Mouse (Mus musculus): ENCODE measurements at regions not wholly inside any gene's neighbourhood (a gene's known extent, or its start where the extent isn't known, plus 50 kb on each side); places are given as distances from the start of the nearest gene placed in this dataset.

DNA sequence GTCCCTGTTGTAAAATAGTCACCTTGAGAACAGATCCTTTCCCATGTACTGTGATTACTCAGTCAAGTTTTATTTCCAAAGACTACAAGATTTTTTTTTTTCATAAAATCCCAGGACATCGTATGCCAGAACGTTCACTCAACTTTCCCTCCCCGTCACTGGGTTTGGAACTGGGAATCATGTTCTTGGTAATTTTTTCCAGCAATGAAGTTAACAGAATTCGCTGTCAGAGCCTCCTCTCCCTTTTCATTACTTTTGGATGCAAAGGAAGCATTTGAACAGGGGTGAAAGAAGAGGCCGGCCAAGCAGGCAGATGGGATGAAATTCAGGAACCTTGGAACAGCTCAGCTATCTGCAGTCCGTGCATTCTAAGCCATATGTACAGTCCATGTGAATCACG is 589.7 kb upstream of the Clint1 start:
- WGBS, result 87% methylated on average over 7 of the region's 7 CpGs
- Histone ChIP-seq H3K4me1 (ENCODE audit: control insufficient read depth, insufficient read depth, low read length) (no peaks in the 10 kb centered on the region), H3K4me3 (ENCODE audit: low read depth, low read length) (no peak overlapping the region), H3K27ac (ENCODE audit: low read depth, low read length) (no peak overlapping the region), H3K4me2 (ENCODE audit: low read length) (no peak overlapping the region), H3K9ac (ENCODE audit: low read length) (no peak overlapping the region), H3K9me3 (replicated peaks; ENCODE audit: control insufficient read depth, low read length) (no peaks in the 10 kb centered on the region), H3K27me3 (replicated peaks; ENCODE audit: control insufficient read depth, insufficient read depth, low read length) (no peaks in the 10 kb centered on the region), H3K36me3 (ENCODE audit: control insufficient read depth, insufficient read depth, low read length) (no peaks in the 10 kb centered on the region)
- ATAC-seq, result no peak
- DNase-seq (ENCODE audit: low spot score), result no peak

DNA sequence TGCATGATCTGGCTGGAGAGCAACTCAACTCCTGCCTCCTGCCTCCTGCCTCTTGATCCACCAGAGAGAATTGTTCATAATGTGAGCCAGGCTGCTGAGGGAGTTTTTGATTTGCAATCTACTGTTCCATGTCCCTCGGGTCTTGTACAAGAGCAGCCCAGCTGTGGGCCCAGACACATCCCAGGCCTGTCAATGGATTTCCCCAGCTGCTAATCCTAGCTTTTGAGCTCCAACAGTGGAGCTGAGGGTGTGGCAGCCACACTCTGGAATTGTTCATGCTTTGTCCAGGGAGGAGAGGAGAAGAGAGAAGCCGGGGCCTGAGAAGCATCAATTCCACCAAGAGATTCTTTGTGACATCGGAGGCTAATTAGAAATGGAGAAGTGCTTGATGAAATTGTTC is 587.9 kb upstream of the Clint1 start:
- H3K36me3 ChIP-seq (ENCODE audit: control insufficient read depth, insufficient read depth, low read length), result no peaks in the 10 kb centered on the region
- H3K4me1 ChIP-seq (ENCODE audit: control insufficient read depth, insufficient read depth, low read length), result no peaks in the 10 kb centered on the region
- DNase-seq (ENCODE audit: low spot score), result no peak
- no peaks in the 10 kb centered on the region for H3K9me3 ChIP-seq (replicated peaks; ENCODE audit: control insufficient read depth, low read length)
- H3K27me3 ChIP-seq (replicated peaks; ENCODE audit: control insufficient read depth, insufficient read depth, low read length), result no peaks in the 10 kb centered on the region
- H3K4me2 ChIP-seq (ENCODE audit: low read length), result no peak overlapping the region
- 42% methylated on average over 3 of the region's 3 CpGs for WGBS
- no peak overlapping the region for H3K27ac ChIP-seq (ENCODE audit: low read depth, low read length)
- no peak for ATAC-seq
- no peak overlapping the region for H3K9ac ChIP-seq (ENCODE audit: low read length)
- no peak overlapping the region for H3K4me3 ChIP-seq (ENCODE audit: low read depth, low read length)

DNA sequence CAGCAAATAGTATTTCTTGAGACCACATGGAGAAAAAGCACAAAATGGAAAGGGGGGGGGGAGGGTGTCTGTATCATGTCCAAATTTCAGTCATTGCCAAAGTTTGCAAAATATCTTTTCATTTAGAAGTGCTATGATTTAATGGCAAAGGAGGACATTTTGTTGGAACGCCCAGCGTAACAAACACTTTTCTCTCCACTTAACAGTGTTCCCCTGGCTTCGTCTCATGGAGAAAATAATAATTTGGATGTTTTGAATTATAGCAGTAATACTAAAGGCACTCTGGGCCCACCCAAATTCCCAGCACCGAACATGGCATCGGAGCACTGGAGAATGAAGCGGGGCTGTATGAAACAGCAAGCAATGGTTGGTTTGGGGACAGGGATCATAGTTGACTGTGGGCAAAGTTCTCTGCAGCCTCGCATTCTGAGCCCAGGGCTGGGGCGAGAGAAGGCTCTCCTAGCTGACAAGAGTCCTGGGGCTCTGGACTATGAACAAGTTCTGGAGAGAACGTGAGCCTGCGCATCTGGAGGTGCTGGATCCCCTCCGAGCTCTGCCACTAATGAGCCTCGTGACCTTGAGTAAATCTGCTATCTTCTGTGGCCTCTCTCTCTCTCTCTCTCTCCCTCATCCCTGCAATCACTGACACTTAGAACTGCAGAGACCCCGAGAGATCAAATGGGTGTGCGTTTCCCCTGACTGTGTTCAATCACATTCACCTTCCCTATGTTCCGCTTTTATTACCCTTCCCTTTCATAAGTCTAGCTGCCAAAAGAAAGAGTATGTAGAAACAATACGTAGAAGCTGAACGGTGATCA is 586.5 kb upstream of the Clint1 start:
- Histone ChIP-seq H3K9ac (ENCODE audit: low read length) (no peak overlapping the region), H3K4me1 (ENCODE audit: control insufficient read depth, insufficient read depth, low read length) (no peaks in the 10 kb centered on the region), H3K4me2 (ENCODE audit: low read length) (no peak overlapping the region), H3K36me3 (ENCODE audit: control insufficient read depth, insufficient read depth, low read length) (no peaks in the 10 kb centered on the region), H3K9me3 (replicated peaks; ENCODE audit: control insufficient read depth, low read length) (no peaks in the 10 kb centered on the region), H3K27me3 (replicated peaks; ENCODE audit: control insufficient read depth, insufficient read depth, low read length) (no peaks in the 10 kb centered on the region), H3K4me3 (ENCODE audit: low read depth, low read length) (no peak overlapping the region), H3K27ac (ENCODE audit: low read depth, low read length) (no peak overlapping the region)
- ATAC-seq (no peak), DNase-seq (ENCODE audit: low spot score) (no peak)
- WGBS, result 84% methylated on average over 17 of the region's 17 CpGs

- no peak overlapping the region for H3K27ac ChIP-seq (ENCODE audit: low read depth, low read length)
- H3K4me3 ChIP-seq (ENCODE audit: low read depth, low read length), result no peak overlapping the region
- H3K9ac ChIP-seq (ENCODE audit: low read length), result no peak overlapping the region
- ATAC-seq (0 out of 2 replicates have a peak, but pooled peaks have one; percentile 44), DNase-seq (ENCODE audit: low spot score) (peak; percentile 62)
- H3K4me2 ChIP-seq (ENCODE audit: low read length), result no peak overlapping the region
- no peaks in the 10 kb centered on the region for H3K36me3 ChIP-seq (ENCODE audit: control insufficient read depth, insufficient read depth, low read length)
- 75% methylated on average over 4 of the region's 4 CpGs for WGBS
- H3K27me3 ChIP-seq (replicated peaks; ENCODE audit: control insufficient read depth, insufficient read depth, low read length), result no peaks in the 10 kb centered on the region
- H3K4me1 ChIP-seq (ENCODE audit: control insufficient read depth, insufficient read depth, low read length), result no peaks in the 10 kb centered on the region
- H3K9me3 ChIP-seq (replicated peaks; ENCODE audit: control insufficient read depth, low read length), result no peaks in the 10 kb centered on the region
These were observed 585.9 kb upstream of the Clint1 start for GRCm38 (mm10) chr11:45265989-45266302.

- H3K4me1 ChIP-seq (ENCODE audit: control insufficient read depth, insufficient read depth, low read length), result no peaks in the 10 kb centered on the region
- WGBS, result 80% methylated on average over 5 of the region's 5 CpGs
- no peaks in the 10 kb centered on the region for H3K36me3 ChIP-seq (ENCODE audit: control insufficient read depth, insufficient read depth, low read length)
- H3K9ac ChIP-seq (ENCODE audit: low read length), result no peak overlapping the region
- H3K27ac ChIP-seq (ENCODE audit: low read depth, low read length), result no peak overlapping the region
- ATAC-seq (no peak), DNase-seq (ENCODE audit: low spot score) (no peak)
- no peak overlapping the region for H3K4me2 ChIP-seq (ENCODE audit: low read length)
- H3K27me3 ChIP-seq (replicated peaks; ENCODE audit: control insufficient read depth, insufficient read depth, low read length), result no peaks in the 10 kb centered on the region
- no peak overlapping the region for H3K4me3 ChIP-seq (ENCODE audit: low read depth, low read length)
- no peaks in the 10 kb centered on the region for H3K9me3 ChIP-seq (replicated peaks; ENCODE audit: control insufficient read depth, low read length)
These were observed 582.6 kb upstream of the Clint1 start for GRCm38 (mm10) chr11:45269215-45269614.

GRCm38 (mm10) chr11:45271206-45271605 is 580.6 kb upstream of the Clint1 start:
- no peaks in the 10 kb centered on the region for H3K4me1 ChIP-seq (ENCODE audit: control insufficient read depth, insufficient read depth, low read length)
- H3K9ac ChIP-seq (ENCODE audit: low read length), result no peak overlapping the region
- no peaks in the 10 kb centered on the region for H3K9me3 ChIP-seq (replicated peaks; ENCODE audit: control insufficient read depth, low read length)
- no peaks in the 10 kb centered on the region for H3K36me3 ChIP-seq (ENCODE audit: control insufficient read depth, insufficient read depth, low read length)
- DNase-seq (ENCODE audit: low spot score), result no peak
- H3K27ac ChIP-seq (ENCODE audit: low read depth, low read length), result no peak overlapping the region
- no peaks in the 10 kb centered on the region for H3K27me3 ChIP-seq (replicated peaks; ENCODE audit: control insufficient read depth, insufficient read depth, low read length)
- no peak overlapping the region for H3K4me2 ChIP-seq (ENCODE audit: low read length)
- ATAC-seq, result no peak
- H3K4me3 ChIP-seq (ENCODE audit: low read depth, low read length), result no peak overlapping the region
- WGBS, result 57% methylated on average over 3 of the region's 3 CpGs

GRCm38 (mm10) chr11:45274446-45275119 is 577.3 kb upstream of the Clint1 start:
- Histone ChIP-seq H3K4me2 (ENCODE audit: low read length) (no peak overlapping the region), H3K27me3 (replicated peaks; ENCODE audit: control insufficient read depth, insufficient read depth, low read length) (no peaks in the 10 kb centered on the region), H3K4me3 (ENCODE audit: low read depth, low read length) (no peak overlapping the region), H3K9ac (ENCODE audit: low read length) (no peak overlapping the region), H3K36me3 (ENCODE audit: control insufficient read depth, insufficient read depth, low read length) (no peaks in the 10 kb centered on the region), H3K9me3 (replicated peaks; ENCODE audit: control insufficient read depth, low read length) (no peaks in the 10 kb centered on the region), H3K4me1 (ENCODE audit: control insufficient read depth, insufficient read depth, low read length) (no peaks in the 10 kb centered on the region), H3K27ac (ENCODE audit: low read depth, low read length) (no peak overlapping the region)
- WGBS, result 94% methylated on average over 10 of the region's 10 CpGs
- DNase-seq (ENCODE audit: low spot score) (no peak), ATAC-seq (no peak)

DNA sequence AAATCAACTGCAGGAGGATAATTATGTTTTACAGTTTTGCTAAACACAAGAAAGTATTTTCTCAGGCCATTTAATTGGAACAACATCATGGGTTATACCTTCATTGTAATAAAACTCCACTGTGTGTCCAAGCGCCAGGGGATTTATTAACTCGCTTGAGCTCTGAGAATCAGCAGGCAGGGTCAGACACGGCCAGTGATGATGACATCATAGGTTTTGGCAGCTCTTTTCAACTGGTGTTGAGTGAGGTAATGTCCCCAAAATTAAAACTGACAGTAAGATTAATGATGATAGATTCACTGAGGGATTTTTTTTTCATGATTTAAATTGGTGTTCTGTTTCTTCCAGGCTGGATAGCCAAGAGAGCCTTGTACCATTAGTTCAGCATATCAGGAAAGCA is 576.7 kb upstream of the Clint1 start:
- Histone ChIP-seq H3K9ac (ENCODE audit: low read length) (no peak overlapping the region), H3K27ac (ENCODE audit: low read depth, low read length) (no peak overlapping the region), H3K27me3 (replicated peaks; ENCODE audit: control insufficient read depth, insufficient read depth, low read length) (no peaks in the 10 kb centered on the region), H3K9me3 (replicated peaks; ENCODE audit: control insufficient read depth, low read length) (no peaks in the 10 kb centered on the region), H3K4me2 (ENCODE audit: low read length) (no peak overlapping the region), H3K4me1 (ENCODE audit: control insufficient read depth, insufficient read depth, low read length) (no peaks in the 10 kb centered on the region), H3K36me3 (ENCODE audit: control insufficient read depth, insufficient read depth, low read length) (no peaks in the 10 kb centered on the region), H3K4me3 (ENCODE audit: low read depth, low read length) (no peak overlapping the region)
- peak; percentile 17 for DNase-seq (ENCODE audit: low spot score)
- ATAC-seq, result no peak
- WGBS, result 38% methylated on average over 3 of the region's 3 CpGs

DNA sequence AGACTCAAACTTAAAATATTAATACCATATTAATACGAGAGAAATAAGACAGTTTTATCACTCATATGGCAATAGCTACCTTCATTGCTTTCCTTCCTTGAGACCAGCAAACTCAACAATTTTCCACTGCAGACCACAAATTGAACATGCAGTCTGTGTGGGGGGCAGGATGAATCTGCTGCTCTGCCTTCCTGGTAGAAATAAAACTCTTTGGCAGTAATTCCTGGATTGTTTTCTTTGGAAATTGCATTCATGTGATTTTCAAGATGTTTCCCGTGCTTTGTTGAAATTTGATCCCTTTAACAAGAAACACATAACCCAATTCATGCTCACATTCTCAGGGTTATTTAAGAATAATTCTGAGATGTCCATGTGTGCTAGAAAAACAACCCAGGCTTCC is 555.1 kb upstream of the Clint1 start:
- Histone ChIP-seq H3K4me1 (ENCODE audit: control insufficient read depth, insufficient read depth, low read length) (no peaks in the 10 kb centered on the region), H3K27ac (ENCODE audit: low read depth, low read length) (no peak overlapping the region), H3K4me3 (ENCODE audit: low read depth, low read length) (no peak overlapping the region), H3K36me3 (ENCODE audit: control insufficient read depth, insufficient read depth, low read length) (no peaks in the 10 kb centered on the region), H3K9me3 (replicated peaks; ENCODE audit: control insufficient read depth, low read length) (no peaks in the 10 kb centered on the region), H3K4me2 (ENCODE audit: low read length) (no peak overlapping the region), H3K27me3 (replicated peaks; ENCODE audit: control insufficient read depth, insufficient read depth, low read length) (no peaks in the 10 kb centered on the region), H3K9ac (ENCODE audit: low read length) (no peak overlapping the region)
- no peak for DNase-seq (ENCODE audit: low spot score)
- 82% methylated on average over 2 of the region's 2 CpGs for WGBS
- ATAC-seq, result no peak

Measured in forebrain, embryonic 14.5 days (tissue).